Mouse (Mus musculus) spleen, adult 2 months (tissue): ENCODE results near the gene Ptprm. TPM values are rescaled to one million over a fixed set of nuclear protein-coding genes. Genes with fewer than 3 reads are reported as not detected.

Experiments
- DNase-seq, 2 experiments: peaks; one replicate each; pipeline versions ENCODE4 v3.0.0 to v3.0.0-alpha.2; 2012 to 2021; ENCODE audit warnings: low spot score in 2 of 2, low read depth in 1 of 2
- H3K27ac ChIP-seq: fragments of 200-500 bp; 2 replicates; pipeline ENCODE4 v1.5.1; 2012; ENCODE audit warnings: low read length, inconsistent platforms; ENCODE audit not compliant: insufficient read depth
- H3K27me3 ChIP-seq: fragments of 200-500 bp; 2 replicates; pipeline ENCODE4 v1.6.1; 2012; ENCODE audit warnings: mild to moderate bottlenecking, moderate library complexity, low read length, inconsistent platforms; ENCODE audit not compliant: control insufficient read depth, insufficient read depth
- H3K36me3 ChIP-seq: fragments of 200-500 bp; 2 replicates; pipeline ENCODE4 v1.6.1; 2012; ENCODE audit warnings: mild to moderate bottlenecking, low read length, inconsistent platforms; ENCODE audit not compliant: control insufficient read depth, insufficient read depth
- H3K4me1 ChIP-seq: fragments of 200-500 bp; 2 replicates; pipeline ENCODE4 v1.6.1; 2011; ENCODE audit warnings: inconsistent platforms; ENCODE audit not compliant: control insufficient read depth, insufficient read depth, insufficient read length
- H3K4me3 ChIP-seq: fragments of 200-500 bp; 2 replicates; pipeline ENCODE4 v1.5.1; 2011; ENCODE audit warnings: mild to moderate bottlenecking, inconsistent platforms; ENCODE audit not compliant: insufficient read depth, insufficient read length; ENCODE audit errors: extremely low read depth
- CTCF ChIP-seq: fragments of 200-500 bp; IDR thresholded peaks from 2 replicates; pipeline ENCODE4 v1.5.1; 2011; ENCODE audit warnings: mild to moderate bottlenecking, inconsistent platforms; ENCODE audit not compliant: insufficient read depth, insufficient read length, insufficient replicate concordance; ENCODE audit errors: extremely low read depth
- POLR2A ChIP-seq: fragments of 200-500 bp; IDR thresholded peaks from 2 replicates; pipeline ENCODE4 v1.6.1; 2011; ENCODE audit warnings: low read depth, low read length, inconsistent platforms
- WGBS: fragments of 180-500 bp; shearing (Covaris S2); methylation state at CpG from one replicate; pipeline ENCODE4 v1.1.7; 2018; 5-methylcytosine and 5-hydroxymethylcytosine counted together
- polyA plus RNA-seq: library from polyadenylated mRNA; depleted of rRNA; stranded (reverse); fragments of >200 nt; gene quantifications from 2 replicates; pipeline ENCODE4 v1.2.3, GENCODE M21; 2012

Gene Ptprm
- polyA plus RNA-seq, 1 experiment, result 5.0 TPM

DNA sequence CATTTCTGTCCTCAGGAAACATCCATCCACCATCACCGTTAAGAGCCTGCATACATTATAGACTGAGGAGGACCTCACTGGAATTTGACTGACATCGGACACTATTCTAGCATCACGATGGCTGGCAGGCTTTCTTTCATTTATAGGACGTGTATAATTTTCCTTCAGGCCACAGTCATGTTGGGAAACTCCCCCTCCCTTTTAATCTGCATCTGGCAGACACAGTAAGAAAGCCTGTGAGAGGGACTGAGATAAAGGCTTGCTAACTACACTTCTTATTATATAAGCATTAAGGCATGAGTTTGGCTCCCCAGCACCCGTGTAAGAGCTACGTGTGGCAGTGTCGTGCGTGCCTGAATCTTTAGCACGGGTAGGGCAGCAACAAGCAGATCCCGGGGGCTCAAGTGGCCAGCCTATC is 571.2 kb downstream of the Ptprm start:
- WGBS, result 90% methylated on average over 10 of the region's 10 CpGs
- Histone ChIP-seq H3K4me1 (no peaks in the 10 kb centered on the region), H3K27ac (no peak overlapping the region), H3K27me3 (no peaks in the 10 kb centered on the region), H3K36me3 (no peaks in the 10 kb centered on the region), H3K4me3 (no peak overlapping the region)
- no peak for TF ChIP-seq POLR2A
- TF ChIP-seq CTCF, result no peak
- no peak for DNase-seq

DNA sequence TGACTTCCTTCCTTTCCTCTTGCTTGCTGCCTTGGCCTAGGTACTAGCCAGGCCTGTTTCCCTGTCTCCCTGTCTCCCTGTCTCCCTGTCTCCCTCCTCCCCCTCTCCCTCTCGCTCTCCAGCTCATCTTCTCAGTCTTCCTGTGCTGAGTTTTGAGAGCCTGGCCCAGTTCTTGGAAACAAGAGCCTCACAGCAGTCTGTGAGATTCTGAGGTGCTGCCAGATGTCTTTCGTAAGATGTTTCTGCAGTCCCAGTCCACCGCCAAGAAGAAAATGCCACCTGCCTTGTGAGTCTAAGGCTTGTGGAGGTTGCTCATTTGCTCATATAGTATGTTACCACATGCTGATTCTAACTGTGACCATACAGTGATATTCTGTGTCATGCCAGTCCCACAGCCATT is 572.3 kb downstream of the Ptprm start:
- H3K27ac ChIP-seq, result no peak overlapping the region
- H3K4me1 ChIP-seq, result no peaks in the 10 kb centered on the region
- DNase-seq, result no peak
- TF ChIP-seq CTCF, result no peak
- no peak for TF ChIP-seq POLR2A
- no peak overlapping the region for H3K4me3 ChIP-seq
- H3K36me3 ChIP-seq, result no peaks in the 10 kb centered on the region
- no peaks in the 10 kb centered on the region for H3K27me3 ChIP-seq
- 92% methylated on average over 3 of the region's 3 CpGs for WGBS

GRCm38 (mm10) chr17:66779026-66779425 is 575.2 kb downstream of the Ptprm start:
- TF ChIP-seq CTCF, result no peak
- TF ChIP-seq POLR2A, result no peak
- H3K27me3 ChIP-seq, result no peaks in the 10 kb centered on the region
- DNase-seq, result no peak
- no peaks in the 10 kb centered on the region for H3K36me3 ChIP-seq
- H3K4me1 ChIP-seq, result no peaks in the 10 kb centered on the region
- 80% methylated on average over 1 of the region's 1 CpGs for WGBS
- H3K27ac ChIP-seq, result no peak overlapping the region
- H3K4me3 ChIP-seq, result no peak overlapping the region

DNA sequence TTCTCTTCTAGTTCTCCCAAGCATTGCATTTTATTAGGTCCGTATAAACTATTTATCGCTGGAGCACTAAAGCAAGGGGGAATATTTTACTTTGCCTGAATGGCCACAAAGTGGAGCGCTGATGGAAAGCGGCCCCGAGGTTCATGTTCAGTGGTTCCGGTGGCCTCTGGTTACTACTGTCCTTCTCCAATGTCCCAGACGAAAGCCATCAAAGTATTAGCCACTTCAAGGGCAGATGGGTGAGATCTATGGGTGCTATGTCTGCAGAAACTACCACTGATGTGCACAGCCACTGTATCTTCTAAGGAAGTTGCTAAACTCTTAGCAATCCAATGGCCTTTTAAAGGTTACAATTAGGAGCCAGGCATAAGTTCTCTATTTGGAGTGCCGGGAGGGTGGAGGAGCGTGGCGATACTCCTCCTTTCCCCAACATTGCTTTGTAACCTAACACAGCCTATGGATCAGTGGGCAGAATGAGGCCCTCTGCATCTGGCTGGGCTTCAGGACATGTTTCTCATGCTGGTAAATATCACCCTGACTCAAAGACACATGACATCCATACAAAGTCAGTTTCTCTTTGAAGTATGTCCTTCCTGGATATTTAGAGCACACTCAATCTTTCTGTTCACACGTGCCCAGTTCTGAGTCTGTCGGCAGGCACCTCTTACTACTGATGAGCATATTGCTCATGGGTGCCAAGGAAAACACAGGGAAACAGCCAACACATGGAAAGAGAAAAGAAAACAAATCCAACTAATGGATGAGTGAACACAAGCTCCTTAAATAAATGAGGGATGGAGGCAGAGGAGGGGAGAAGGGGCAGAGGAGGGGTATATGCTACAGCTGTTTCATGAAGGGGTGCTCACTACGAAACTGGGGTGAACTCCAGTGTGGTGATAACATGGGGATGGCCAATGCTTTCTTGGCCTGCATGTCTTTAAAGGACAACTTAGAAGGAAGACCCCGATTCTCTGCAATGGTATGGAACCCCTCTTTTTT is 584.6 kb downstream of the Ptprm start:
- H3K4me3 ChIP-seq, result no peak overlapping the region
- H3K27me3 ChIP-seq, result no peaks in the 10 kb centered on the region
- H3K27ac ChIP-seq, result no peak overlapping the region
- 90% methylated on average over 14 of the region's 14 CpGs for WGBS
- no peak for TF ChIP-seq POLR2A
- TF ChIP-seq CTCF, result no peak
- H3K36me3 ChIP-seq, result no peaks in the 10 kb centered on the region
- DNase-seq, result no peak
- H3K4me1 ChIP-seq, result no peaks in the 10 kb centered on the region

DNA sequence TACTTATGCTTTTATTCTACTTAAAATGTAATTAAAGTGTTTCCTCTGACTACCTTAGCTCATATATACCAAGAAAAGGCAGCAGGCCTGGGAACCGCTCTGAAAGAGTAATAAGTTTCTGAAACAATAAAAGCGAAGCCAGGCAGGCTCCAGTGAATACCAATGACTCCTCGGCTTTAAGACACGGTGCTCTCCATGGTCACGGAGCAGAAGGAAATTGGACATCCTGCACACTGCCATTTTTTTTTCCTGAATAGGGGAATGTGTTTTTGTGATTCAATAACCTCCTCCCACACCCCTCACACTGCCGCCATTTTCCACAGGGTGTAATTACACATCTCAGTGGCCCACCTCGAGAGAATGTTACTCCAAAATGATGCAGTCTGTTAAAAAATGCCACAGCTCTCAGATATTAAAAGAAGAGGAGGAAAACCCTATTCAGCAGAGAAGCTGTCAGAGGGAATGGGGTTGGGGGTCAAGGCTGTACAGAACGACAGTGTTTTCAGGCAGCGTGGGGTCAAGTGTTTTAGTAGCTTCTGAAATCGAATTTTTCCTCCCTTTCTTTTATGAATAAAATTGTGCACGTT is 585.5 kb downstream of the Ptprm start:
- H3K4me1 ChIP-seq, result no peaks in the 10 kb centered on the region
- TF ChIP-seq CTCF, result no peak
- TF ChIP-seq POLR2A, result no peak
- no peaks in the 10 kb centered on the region for H3K36me3 ChIP-seq
- no peak for DNase-seq
- H3K27ac ChIP-seq, result no peak overlapping the region
- 81% methylated on average over 11 of the region's 11 CpGs for WGBS
- no peak overlapping the region for H3K4me3 ChIP-seq
- H3K27me3 ChIP-seq, result no peaks in the 10 kb centered on the region

DNA sequence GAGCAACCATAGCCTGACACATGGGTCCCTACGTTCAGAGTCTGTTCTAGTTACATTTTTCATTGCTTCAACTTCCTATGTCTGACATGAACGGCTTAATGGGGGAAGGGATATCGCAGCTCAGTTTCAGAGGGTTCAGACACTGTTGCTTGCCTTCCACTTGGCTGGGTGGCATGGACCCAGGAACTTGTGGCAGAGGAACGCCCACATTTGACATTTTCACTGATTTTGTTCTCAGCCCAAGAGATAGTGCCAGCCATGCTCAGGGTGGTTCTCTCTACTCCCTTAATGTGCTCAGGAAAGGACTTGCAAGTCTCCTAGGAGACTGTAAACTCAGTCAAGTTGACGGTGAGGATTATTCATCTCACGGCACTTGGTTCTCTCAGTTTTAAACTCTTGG is 588.1 kb downstream of the Ptprm start:
- 75% methylated on average over 6 of the region's 6 CpGs for WGBS
- DNase-seq, result no peak
- Histone ChIP-seq H3K27me3 (no peaks in the 10 kb centered on the region), H3K27ac (no peak overlapping the region), H3K36me3 (no peaks in the 10 kb centered on the region), H3K4me1 (no peaks in the 10 kb centered on the region), H3K4me3 (no peak overlapping the region)
- TF ChIP-seq POLR2A (no peak), CTCF (no peak)
